Mouse (Mus musculus) c-Kit-positive CD71-positive TER-119-positive erythroid progenitor cells, embryonic 14.5 days (primary cell): ENCODE results near the gene Ankrd34a.
"Not testable (repeated sequence)": the region's sequence is repeated elsewhere in the genome, so short reads cannot be mapped to it uniquely, and the experiment has no call there.

ENCODE experiments used
- DNase-seq: peaks from one replicate; pipeline ENCODE4 v3.0.0-alpha.2; 2013; ENCODE audit warnings: low spot score

The Ankrd34a gene

GRCm38 (mm10) chr3:96579885-96580454, 16.5 kb upstream of the Ankrd34a start:
- peak; percentile 92 for DNase-seq

- DNase-seq, result no peak
These were observed 15.3 kb upstream of the Ankrd34a start for GRCm38 (mm10) chr3:96581141-96581540.

- DNase-seq, result no peak
These were observed 14.5 kb upstream of the Ankrd34a start for GRCm38 (mm10) chr3:96581771-96582515.

DNA sequence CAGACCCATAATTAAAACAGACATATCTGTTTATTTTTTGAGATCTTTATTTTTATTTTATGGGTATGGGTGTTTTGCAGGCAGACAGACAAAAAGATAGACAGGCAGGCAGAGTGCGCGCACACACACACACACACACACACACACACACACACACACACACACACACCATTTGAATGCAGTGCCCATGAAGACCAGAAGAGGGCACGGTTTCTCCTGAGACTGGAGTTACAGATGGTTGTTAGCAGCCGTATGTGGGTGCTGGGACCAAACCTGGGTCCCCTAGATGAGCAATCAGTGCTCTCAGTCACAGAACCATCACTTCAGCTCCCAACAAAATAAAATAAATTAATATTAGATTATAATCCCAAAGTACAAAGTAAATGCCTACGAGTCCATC, 13.1 kb upstream of the Ankrd34a start:
- DNase-seq, result no peak

- DNase-seq, result no peak
These were observed 5.8 kb upstream of the Ankrd34a start for GRCm38 (mm10) chr3:96590657-96591056.

- peak; percentile 25 for DNase-seq
These were observed 3.1 kb upstream of the Ankrd34a start for GRCm38 (mm10) chr3:96593374-96593773.

- peak; percentile 93 for DNase-seq
These were observed 2.5 kb upstream of the Ankrd34a start, which contains the start of gene Polr3gl for GRCm38 (mm10) chr3:96593790-96594560. Gene Polr3gl, minus strand, starts transcription at chr3:96594181.

DNA sequence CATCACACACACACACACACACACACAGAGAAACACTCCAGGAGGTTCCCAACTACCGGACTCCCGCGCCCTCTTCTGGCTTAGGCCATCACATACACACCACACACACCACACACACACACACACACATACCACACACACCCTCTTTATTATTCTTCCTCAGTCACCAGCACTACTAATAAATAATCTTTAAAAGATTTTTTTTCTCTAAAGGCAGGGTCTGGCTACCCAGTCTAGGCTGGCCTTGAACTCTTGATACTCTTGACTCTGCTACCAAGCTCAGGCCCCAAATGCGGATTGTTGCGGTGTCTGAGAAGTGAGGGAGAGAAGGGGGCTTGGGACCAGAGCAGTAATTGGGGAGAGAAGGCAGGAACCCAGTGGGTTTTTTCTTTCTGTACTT, 1.6 kb upstream of the Ankrd34a start:
- DNase-seq, result no peak

- no peak for DNase-seq
These were observed 775 bp upstream of the Ankrd34a start for GRCm38 (mm10) chr3:96595661-96596060.

GRCm38 (mm10) chr3:96596855-96597254, 419 bp downstream of the Ankrd34a start:
- DNase-seq, result no peak

- no peak for DNase-seq
These were observed 1.0 kb downstream of the Ankrd34a start for GRCm38 (mm10) chr3:96597435-96597891.

DNA sequence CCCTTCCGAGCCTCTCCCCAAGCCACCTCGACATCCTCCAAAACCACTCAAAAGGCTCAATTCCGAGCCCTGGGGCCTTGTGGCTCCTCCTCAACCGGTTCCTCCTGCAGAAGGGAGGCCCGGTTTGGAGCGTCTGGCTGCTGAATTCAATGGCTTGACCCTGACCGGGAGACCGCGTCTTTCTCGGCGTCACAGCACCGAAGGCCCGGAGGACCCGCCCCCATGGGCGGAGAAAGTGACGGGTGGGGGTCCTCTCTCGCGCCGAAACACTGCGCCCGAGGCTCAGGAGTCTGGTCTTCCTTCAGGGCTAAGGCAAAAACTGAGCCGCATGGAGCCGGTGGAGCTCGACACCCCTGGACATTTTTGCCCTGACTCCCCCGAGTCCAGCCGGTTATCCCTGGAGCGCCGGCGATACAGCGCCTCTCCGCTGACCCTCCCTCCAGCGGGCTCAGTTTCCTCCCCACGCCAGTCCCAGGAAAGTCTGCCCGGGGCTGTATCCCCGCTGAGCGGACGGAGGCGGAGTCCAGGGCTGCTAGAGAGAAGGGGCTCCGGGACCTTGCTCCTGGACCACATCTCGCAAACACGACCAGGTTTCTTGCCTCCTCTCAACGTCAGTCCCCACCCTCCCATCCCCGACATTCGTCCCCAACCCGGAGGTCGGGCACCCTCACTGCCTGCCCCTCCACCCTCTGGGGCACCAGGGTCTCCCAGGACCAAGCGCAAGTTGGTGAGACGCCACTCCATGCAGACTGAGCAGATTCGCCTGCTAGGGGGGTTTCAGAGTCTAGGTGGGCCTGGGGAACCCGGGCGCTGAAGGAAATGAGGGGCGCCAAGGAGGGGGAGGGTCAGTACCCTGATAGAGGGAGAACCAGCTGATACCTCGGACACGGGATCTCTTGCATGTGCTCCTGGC, 2.0 kb downstream of the Ankrd34a start:
- DNase-seq, result no peak

DNA sequence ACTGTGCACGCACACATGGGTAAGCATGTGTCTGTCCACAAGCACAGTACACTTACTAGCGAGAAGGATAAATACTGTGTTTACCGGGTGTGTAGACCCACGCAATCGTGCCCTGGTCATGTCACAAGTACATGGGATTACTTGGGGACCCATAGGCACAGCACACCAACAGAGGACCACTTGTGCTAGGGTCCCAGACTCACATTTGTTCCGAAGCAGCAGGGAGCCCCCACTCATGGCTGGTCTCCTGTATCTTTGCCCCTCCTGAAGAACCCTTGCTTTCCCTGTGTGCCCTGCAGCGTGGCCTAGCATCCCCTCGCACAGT, 2.6 kb downstream of the Ankrd34a start:
- DNase-seq, result no peak

GRCm38 (mm10) chr3:96599411-96599810, 3.0 kb downstream of the Ankrd34a start:
- no peak for DNase-seq

GRCm38 (mm10) chr3:96600639-96601250, 4.3 kb downstream of the Ankrd34a start, which contains the start of gene Lix1l:
Gene Lix1l, plus strand, starts transcription at chr3:96601149.
- DNase-seq, result peak; percentile 78

GRCm38 (mm10) chr3:96601251-96601787, 4.9 kb downstream of the Ankrd34a start:
- no peak for DNase-seq

DNA sequence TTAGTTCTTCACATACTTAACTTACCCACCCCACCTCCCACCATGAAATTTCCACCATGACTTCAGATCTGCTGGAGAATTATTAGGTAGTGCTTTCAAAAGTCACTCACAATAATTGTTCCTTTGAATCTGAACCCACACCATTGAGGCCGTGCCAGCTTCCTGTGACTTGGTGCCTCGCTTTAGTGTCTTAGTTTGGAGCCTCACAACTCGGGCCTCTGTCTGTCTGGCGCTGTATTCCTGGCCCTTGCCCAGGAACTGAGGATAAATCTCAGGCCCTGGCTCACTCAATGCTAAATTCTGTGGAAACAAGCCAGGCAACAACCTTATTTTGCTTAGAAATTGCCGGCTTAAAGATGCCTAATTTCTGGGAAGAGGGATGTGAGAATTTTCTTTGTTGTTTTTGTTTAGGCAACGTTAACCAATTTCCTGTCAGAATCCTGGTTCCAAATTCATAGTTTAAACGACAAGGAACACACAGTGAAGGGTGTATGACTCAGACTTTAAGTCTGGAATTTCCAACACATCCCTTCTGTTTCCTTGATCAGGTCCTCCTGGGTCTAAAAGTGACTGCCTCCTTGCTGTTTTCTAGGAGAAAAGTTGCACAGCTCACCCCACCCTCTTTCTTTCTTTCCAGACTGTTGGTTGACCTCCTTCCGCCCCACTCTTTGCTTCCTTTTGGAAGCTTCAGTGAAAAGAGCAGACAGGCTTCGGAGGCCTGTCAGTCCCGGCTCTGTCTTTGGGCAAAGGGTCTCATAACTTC, 5.7 kb downstream of the Ankrd34a start:
- DNase-seq, result no peak

- DNase-seq, result no peak
These were observed 6.3 kb downstream of the Ankrd34a start for GRCm38 (mm10) chr3:96602704-96603084.

- no peak for DNase-seq
These were observed 6.9 kb downstream of the Ankrd34a start for GRCm38 (mm10) chr3:96603311-96603710.

GRCm38 (mm10) chr3:96606007-96606406, 9.6 kb downstream of the Ankrd34a start:
- DNase-seq, result not testable (repeated sequence)
